Mouse (Mus musculus): Measurements from ENCODE around the gene Ly86. TPM values are rescaled to one million over a fixed set of nuclear protein-coding genes. Genes with fewer than 3 reads are reported as not detected.

Ly86 gene
- total RNA-seq (2014; rRNA removed) (3.1 and 5.2 TPM in 2 replicates), polyA plus RNA-seq (2015; fragmentation: Nextera tagmentation; extraction: Ambion mirVana) (11.3 and 11.6 TPM in 2 replicates)

DNA sequence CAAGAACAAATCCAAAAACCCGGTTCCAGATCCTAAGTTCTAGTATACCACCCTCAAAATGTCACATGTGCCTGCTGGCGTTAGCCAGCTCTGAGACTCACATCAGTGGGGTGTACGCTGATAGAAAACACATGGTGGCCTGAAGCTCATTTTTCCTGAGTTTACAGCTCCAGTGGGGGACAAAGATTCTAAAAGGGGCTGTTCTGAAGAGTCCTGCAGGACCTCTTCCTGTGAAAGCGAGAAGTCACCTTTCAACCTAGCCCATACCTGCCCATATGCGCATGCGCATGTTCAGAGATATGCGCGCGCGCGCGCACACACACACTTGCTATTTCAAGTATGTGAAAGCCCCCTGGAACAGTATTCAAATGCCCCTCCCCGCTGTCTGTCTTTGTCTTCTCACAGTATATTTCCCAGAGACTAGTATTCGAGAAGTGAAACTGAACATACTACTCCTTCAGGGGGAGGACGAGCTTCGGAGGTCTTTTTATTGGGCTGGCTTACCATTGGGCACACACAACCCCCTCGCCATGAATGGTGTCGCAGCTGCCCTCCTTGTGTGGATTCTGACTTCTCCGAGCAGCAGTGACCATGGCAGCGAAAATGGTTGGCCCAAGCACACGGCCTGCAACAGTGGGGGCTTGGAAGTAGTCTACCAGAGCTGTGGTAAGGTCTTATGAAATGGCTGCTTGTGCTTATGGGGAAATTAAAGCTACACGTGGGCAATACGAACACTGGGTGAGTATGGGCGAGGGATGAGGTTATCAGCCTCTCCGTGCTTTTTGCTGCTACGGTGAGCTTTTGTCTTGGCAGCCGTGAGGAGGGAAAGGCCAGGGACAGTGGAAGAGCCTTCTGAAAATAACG lies at the start of gene Ly86:
TSS of gene Ly86 (plus strand) at position 300 of the 864 bp plus-strand sequence.
- no peak for ATAC-seq
- TF ChIP-seq CTCF (IDR thresholded peaks at IDR 0.05; ENCODE audit: low read depth), result no peak
- Histone ChIP-seq H3K36me3 (ENCODE audit: insufficient read depth) (no peaks in the 10 kb centered on the region), H3K9ac (no peak within 1 kb of the TSS), H3K4me2 (ENCODE audit: low read depth) (no peak within 1 kb of the TSS), H3K27me3 (ENCODE audit: insufficient read depth, low read length) (no peaks in the 10 kb centered on the region), H3K4me3 (ENCODE audit: low read depth, low read length) (no peak within 1 kb of the TSS), H3K4me1 (ENCODE audit: insufficient read depth) (no peaks in the 10 kb centered on the region), H3K9me3 (ENCODE audit: low read length) (no peaks in the 10 kb centered on the region), H3K27ac (ENCODE audit: low read depth, low read length) (no peak within 1 kb of the TSS)
- WGBS, result 91% methylated on average over 28 of the region's 28 CpGs
- DNase-seq, result no peak

DNA sequence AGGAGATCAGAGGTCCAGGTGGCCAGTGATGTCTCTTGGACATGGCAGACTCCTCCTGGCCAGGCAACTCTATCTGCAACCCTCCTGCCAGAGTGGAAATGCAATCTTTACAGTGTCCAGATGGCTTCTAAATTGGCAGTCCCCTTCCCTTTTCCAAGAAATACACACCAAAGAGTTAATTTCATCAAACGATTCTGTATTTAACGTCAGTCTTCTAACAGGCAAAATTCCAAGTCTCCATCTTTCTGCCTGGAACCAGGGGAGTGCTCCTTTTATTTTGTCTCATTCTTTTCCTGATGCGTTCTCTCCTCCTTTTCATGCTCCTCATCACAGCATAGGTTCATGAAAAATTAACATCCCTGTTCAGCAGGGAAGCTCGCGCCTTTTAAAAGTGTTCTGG lies 47.1 kb upstream of the Ly86 start:
- 34% methylated on average over 5 of the region's 5 CpGs for WGBS
- Histone ChIP-seq H3K4me3 (ENCODE audit: low read depth, low read length) (no peak overlapping the region), H3K27me3 (ENCODE audit: insufficient read depth, low read length) (no peaks in the 10 kb centered on the region), H3K36me3 (ENCODE audit: insufficient read depth) (no peaks in the 10 kb centered on the region), H3K4me1 (ENCODE audit: insufficient read depth) (no peaks in the 10 kb centered on the region), H3K27ac (ENCODE audit: low read depth, low read length) (no peak overlapping the region), H3K9ac (no peak overlapping the region), H3K9me3 (ENCODE audit: low read length) (no peaks in the 10 kb centered on the region), H3K4me2 (ENCODE audit: low read depth) (no peak overlapping the region)
- ATAC-seq (no peak), DNase-seq (no peak)
- TF ChIP-seq CTCF (IDR thresholded peaks at IDR 0.05; ENCODE audit: low read depth), result no peak

DNA sequence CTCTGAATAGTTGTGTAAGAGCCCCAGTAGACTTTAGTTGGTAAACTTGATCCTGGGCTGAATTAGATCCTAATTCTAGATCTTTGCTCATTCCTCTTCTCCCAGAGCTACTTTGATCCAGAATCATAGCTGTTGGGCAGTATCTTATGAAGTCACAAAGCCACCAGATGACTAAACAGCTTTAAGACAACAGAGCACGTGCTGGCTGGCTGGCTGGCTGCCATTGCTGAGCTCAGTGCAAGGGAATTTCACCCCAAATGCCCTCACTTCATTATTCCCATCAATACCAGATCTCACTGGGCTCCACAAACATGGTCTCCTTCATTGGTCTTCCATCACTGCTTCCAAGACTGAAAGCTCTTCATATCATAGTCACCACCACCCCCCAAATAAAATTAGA lies 46.2 kb upstream of the Ly86 start:
- no peaks in the 10 kb centered on the region for H3K4me1 ChIP-seq (ENCODE audit: insufficient read depth)
- H3K4me2 ChIP-seq (ENCODE audit: low read depth), result no peak overlapping the region
- TF ChIP-seq CTCF (IDR thresholded peaks at IDR 0.05; ENCODE audit: low read depth), result no peak
- no peak for DNase-seq
- 10% methylated on average over 1 of the region's 1 CpGs for WGBS
- no peak overlapping the region for H3K27ac ChIP-seq (ENCODE audit: low read depth, low read length)
- H3K9me3 ChIP-seq (ENCODE audit: low read length), result no peaks in the 10 kb centered on the region
- no peaks in the 10 kb centered on the region for H3K36me3 ChIP-seq (ENCODE audit: insufficient read depth)
- H3K27me3 ChIP-seq (ENCODE audit: insufficient read depth, low read length), result no peaks in the 10 kb centered on the region
- H3K9ac ChIP-seq, result no peak overlapping the region
- ATAC-seq, result no peak
- no peak overlapping the region for H3K4me3 ChIP-seq (ENCODE audit: low read depth, low read length)

DNA sequence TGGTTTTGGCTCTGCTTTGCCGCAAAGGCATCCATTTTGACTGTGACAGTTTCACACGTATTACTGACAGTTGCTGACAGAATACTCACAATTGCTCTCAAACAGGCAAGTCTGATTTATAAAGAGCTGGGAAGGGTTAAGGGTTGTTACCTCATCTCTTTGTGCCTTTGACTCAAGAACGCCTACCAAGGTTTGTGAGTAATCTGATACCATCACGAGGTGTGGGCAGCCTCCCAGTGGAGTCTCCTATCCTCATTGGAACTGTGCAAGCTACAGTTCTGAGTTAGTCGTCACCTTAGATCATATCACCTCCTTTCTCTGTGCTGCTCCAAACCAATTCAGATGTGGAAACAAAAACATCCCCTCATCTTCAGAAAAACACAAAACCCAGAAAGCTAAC lies 42.1 kb upstream of the Ly86 start:
- no peak for DNase-seq
- Histone ChIP-seq H3K4me2 (ENCODE audit: low read depth) (no peak overlapping the region), H3K4me1 (ENCODE audit: insufficient read depth) (no peaks in the 10 kb centered on the region), H3K4me3 (ENCODE audit: low read depth, low read length) (no peak overlapping the region), H3K9me3 (ENCODE audit: low read length) (no peaks in the 10 kb centered on the region), H3K36me3 (ENCODE audit: insufficient read depth) (no peaks in the 10 kb centered on the region), H3K27me3 (ENCODE audit: insufficient read depth, low read length) (no peaks in the 10 kb centered on the region), H3K9ac (no peak overlapping the region), H3K27ac (ENCODE audit: low read depth, low read length) (no peak overlapping the region)
- no peak for TF ChIP-seq CTCF (IDR thresholded peaks at IDR 0.05; ENCODE audit: low read depth)
- ATAC-seq, result no peak
- 47% methylated on average over 5 of the region's 5 CpGs for WGBS

DNA sequence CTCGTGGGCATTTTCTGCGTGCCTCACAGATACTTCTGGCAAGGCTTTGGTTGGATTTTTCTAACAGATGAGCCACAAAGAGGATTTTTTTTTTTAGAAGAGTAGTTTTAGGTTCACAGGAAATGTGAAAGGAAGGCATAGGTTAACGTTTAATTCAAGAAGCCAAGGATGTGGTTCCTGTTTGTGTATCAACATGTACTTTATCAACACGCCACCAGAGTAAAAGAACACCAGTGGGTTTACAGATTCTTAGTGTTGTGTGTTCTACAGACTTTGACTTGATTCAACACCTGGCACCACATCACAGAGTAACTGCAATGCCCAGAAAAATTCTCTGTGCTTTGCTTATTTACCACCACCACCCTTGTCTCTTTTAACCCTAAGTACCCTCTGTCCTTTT lies 37.0 kb upstream of the Ly86 start:
- H3K4me1 ChIP-seq (ENCODE audit: insufficient read depth), result 0 out of 2 replicates have a peak, but pooled peaks cover 5% of the 10 kb centered on the region
- H3K4me3 ChIP-seq (ENCODE audit: low read depth, low read length), result no peak overlapping the region
- H3K9me3 ChIP-seq (ENCODE audit: low read length), result no peaks in the 10 kb centered on the region
- H3K27me3 ChIP-seq (ENCODE audit: insufficient read depth, low read length), result no peaks in the 10 kb centered on the region
- TF ChIP-seq CTCF (IDR thresholded peaks at IDR 0.05; ENCODE audit: low read depth), result no peak
- H3K36me3 ChIP-seq (ENCODE audit: insufficient read depth), result no peaks in the 10 kb centered on the region
- ATAC-seq (no peak), DNase-seq (no peak)
- H3K27ac ChIP-seq (ENCODE audit: low read depth, low read length), result no peak overlapping the region
- H3K9ac ChIP-seq, result no peak overlapping the region
- no peak overlapping the region for H3K4me2 ChIP-seq (ENCODE audit: low read depth)
- WGBS, result 81% methylated on average over 4 of the region's 4 CpGs

DNA sequence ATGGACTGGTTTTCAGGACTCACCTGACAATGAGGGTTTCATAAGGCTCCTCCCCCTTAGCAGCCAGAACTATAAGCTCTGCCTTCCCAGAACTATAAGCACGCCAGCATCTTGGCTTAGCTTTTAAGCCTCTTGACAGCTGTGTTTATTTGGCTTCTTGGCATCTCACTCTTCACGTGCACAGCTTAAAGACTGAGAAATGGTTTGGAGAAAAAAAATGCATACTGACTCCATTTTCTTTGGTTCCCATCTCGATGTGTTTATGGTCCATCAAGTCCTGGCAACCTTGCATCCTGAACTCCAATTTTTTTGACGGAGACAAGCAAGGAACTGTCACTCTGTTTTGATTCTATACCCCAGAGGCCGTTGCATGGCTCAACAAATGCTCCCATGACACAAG lies 35.7 kb upstream of the Ly86 start:
- Histone ChIP-seq H3K9ac (no peak overlapping the region), H3K4me1 (ENCODE audit: insufficient read depth) (0 out of 2 replicates have a peak, but pooled peaks cover 5% of the 10 kb centered on the region), H3K4me2 (ENCODE audit: low read depth) (no peak overlapping the region), H3K9me3 (ENCODE audit: low read length) (no peaks in the 10 kb centered on the region), H3K27me3 (ENCODE audit: insufficient read depth, low read length) (no peaks in the 10 kb centered on the region), H3K4me3 (ENCODE audit: low read depth, low read length) (no peak overlapping the region), H3K27ac (ENCODE audit: low read depth, low read length) (no peak overlapping the region), H3K36me3 (ENCODE audit: insufficient read depth) (no peaks in the 10 kb centered on the region)
- DNase-seq (peak; percentile 35), ATAC-seq (no peak)
- TF ChIP-seq CTCF (IDR thresholded peaks at IDR 0.05; ENCODE audit: low read depth), result no peak
- 44% methylated on average over 5 of the region's 5 CpGs for WGBS

- no peak overlapping the region for H3K4me2 ChIP-seq (ENCODE audit: low read depth)
- ATAC-seq (no peak), DNase-seq (no peak)
- no peak overlapping the region for H3K4me3 ChIP-seq (ENCODE audit: low read depth, low read length)
- H3K4me1 ChIP-seq (ENCODE audit: insufficient read depth), result 0 out of 2 replicates have a peak, but pooled peaks cover 5% of the 10 kb centered on the region
- no peaks in the 10 kb centered on the region for H3K27me3 ChIP-seq (ENCODE audit: insufficient read depth, low read length)
- no peaks in the 10 kb centered on the region for H3K36me3 ChIP-seq (ENCODE audit: insufficient read depth)
- no peak overlapping the region for H3K27ac ChIP-seq (ENCODE audit: low read depth, low read length)
- TF ChIP-seq CTCF (IDR thresholded peaks at IDR 0.05; ENCODE audit: low read depth), result no peak
- 71% methylated on average over 8 of the region's 8 CpGs for WGBS
- H3K9ac ChIP-seq, result no peak overlapping the region
- no peaks in the 10 kb centered on the region for H3K9me3 ChIP-seq (ENCODE audit: low read length)
Measured at GRCm38 (mm10) chr13:37310331-37310730, 34.7 kb upstream of the Ly86 start.

All from forebrain, postnatal 0 days (tissue).